Mouse (Mus musculus): Measurements from ENCODE around the gene Blmh. TPM values are rescaled to one million over a fixed set of nuclear protein-coding genes. Genes with fewer than 3 reads are reported as not detected.

The Blmh gene
- polyA plus RNA-seq, 1 experiment: 133 TPM

DNA sequence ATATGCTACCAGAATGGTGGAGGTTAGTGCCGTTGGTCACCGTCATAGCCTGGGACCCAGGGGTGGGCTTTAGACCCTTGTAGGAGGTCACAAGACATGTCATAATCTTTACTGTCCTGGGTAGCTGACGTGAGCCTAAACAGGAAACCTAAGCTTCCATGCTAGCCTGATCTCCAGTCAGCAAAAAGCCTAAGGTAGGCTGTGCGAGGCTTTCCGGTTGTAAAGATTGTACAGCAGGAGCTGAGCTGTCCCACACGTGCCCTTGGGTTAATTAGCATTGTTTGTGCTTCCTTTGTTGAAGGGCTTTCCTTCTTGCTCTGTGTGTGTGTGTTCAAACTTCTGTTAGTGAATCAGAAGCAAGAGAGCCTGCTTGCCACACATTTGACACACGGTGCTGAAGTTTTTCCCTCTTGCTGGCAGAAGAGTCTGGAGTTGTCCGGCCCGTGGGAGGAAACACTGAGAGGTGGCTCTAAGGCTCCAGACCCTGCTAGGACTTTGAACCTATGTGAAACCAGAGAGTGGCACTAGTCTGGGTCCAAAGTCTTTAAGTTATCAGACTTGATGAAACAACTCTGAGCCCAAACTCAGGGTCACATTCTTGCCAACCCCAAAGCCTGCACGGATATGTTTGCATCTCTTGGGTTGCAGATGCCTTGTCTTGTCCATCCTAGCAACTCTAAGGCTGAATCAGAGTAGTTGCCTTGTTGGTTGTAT lies 86.3 kb downstream of the Blmh start:
- Histone ChIP-seq H3K9me3 (replicated peaks; ENCODE audit: control insufficient read depth, insufficient read depth, low read length, poor library complexity, severe bottlenecking) (no peaks in the 10 kb centered on the region), H3K36me3 (ENCODE audit: control insufficient read depth, insufficient read depth, low read length, poor library complexity, severe bottlenecking) (no peaks in the 10 kb centered on the region), H3K27me3 (ENCODE audit: control insufficient read depth, insufficient read depth, low read length, poor library complexity, severe bottlenecking) (no peaks in the 10 kb centered on the region), H3K4me1 (ENCODE audit: control insufficient read depth, insufficient read depth, low read length) (no peaks in the 10 kb centered on the region), H3K9ac (ENCODE audit: low read depth, poor library complexity, severe bottlenecking) (no peak overlapping the region), H3K27ac (ENCODE audit: insufficient read depth, low read length) (no peak overlapping the region), H3K4me3 (ENCODE audit: low read depth, low read length) (no peak overlapping the region)
- no peak for TF ChIP-seq CTCF (IDR thresholded peaks at IDR 0.05; ENCODE audit: low read depth, low read length)
- TF ChIP-seq POLR2A (IDR thresholded peaks at IDR 0.05; ENCODE audit: insufficient read depth, low read length): no peak
- TF ChIP-seq EP300 (IDR thresholded peaks at IDR 0.05; ENCODE audit: insufficient read depth, low read depth, low read length): no peak

DNA sequence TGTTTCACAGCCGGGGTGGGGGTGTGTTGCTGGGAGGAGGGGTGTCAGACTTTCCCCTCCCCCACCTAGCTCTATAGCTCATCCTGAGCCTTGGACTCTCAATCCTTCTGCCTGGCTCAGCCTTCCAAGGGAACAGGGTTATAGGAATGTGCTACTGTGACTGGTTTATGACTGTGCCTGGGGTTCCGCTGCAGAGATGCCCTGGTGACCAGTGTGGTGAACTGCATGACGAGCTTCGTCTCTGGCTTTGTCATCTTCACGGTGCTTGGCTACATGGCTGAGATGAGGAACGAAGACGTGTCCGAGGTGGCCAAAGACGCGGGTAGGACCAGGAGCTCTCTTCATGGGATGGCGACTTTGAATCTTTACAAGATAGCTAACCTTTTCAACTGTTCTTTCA lies 93.4 kb downstream of the Blmh start:
- H3K27ac ChIP-seq (ENCODE audit: insufficient read depth, low read length): no peak overlapping the region
- no peak for TF ChIP-seq CTCF (IDR thresholded peaks at IDR 0.05; ENCODE audit: low read depth, low read length)
- TF ChIP-seq POLR2A (IDR thresholded peaks at IDR 0.05; ENCODE audit: insufficient read depth, low read length): no peak
- no peak for TF ChIP-seq EP300 (IDR thresholded peaks at IDR 0.05; ENCODE audit: insufficient read depth, low read depth, low read length)
- H3K36me3 ChIP-seq (ENCODE audit: control insufficient read depth, insufficient read depth, low read length, poor library complexity, severe bottlenecking): no peaks in the 10 kb centered on the region
- H3K9ac ChIP-seq (ENCODE audit: low read depth, poor library complexity, severe bottlenecking): no peak overlapping the region
- H3K4me3 ChIP-seq (ENCODE audit: low read depth, low read length): no peak overlapping the region
- no peaks in the 10 kb centered on the region for H3K27me3 ChIP-seq (ENCODE audit: control insufficient read depth, insufficient read depth, low read length, poor library complexity, severe bottlenecking)
- H3K9me3 ChIP-seq (replicated peaks; ENCODE audit: control insufficient read depth, insufficient read depth, low read length, poor library complexity, severe bottlenecking): no peaks in the 10 kb centered on the region
- H3K4me1 ChIP-seq (ENCODE audit: control insufficient read depth, insufficient read depth, low read length): no peaks in the 10 kb centered on the region

DNA sequence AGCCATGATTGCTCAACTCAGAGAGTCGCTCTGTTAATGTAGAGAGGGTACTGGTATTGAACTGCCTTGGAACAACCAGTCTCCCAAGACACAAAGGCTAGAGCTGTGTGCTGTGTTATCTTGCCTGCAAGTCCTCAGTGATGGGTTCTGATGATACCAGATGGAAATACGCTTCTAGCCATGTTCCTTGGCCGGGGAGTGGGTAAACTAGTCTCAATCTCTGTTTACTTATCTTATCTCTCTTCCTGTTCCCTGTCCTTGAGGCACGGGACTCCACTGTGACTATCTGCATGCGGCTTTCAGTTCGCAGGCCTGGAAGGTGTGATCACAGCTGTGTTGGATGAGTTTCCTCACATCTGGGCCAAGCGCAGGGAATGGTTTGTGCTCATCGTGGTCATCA lies 94.9 kb downstream of the Blmh start:
- H3K4me1 ChIP-seq (ENCODE audit: control insufficient read depth, insufficient read depth, low read length): no peaks in the 10 kb centered on the region
- no peak overlapping the region for H3K9ac ChIP-seq (ENCODE audit: low read depth, poor library complexity, severe bottlenecking)
- H3K27me3 ChIP-seq (ENCODE audit: control insufficient read depth, insufficient read depth, low read length, poor library complexity, severe bottlenecking): no peaks in the 10 kb centered on the region
- H3K27ac ChIP-seq (ENCODE audit: insufficient read depth, low read length): no peak overlapping the region
- H3K4me3 ChIP-seq (ENCODE audit: low read depth, low read length): no peak overlapping the region
- TF ChIP-seq POLR2A (IDR thresholded peaks at IDR 0.05; ENCODE audit: insufficient read depth, low read length): no peak
- TF ChIP-seq CTCF (IDR thresholded peaks at IDR 0.05; ENCODE audit: low read depth, low read length): no peak
- no peak for TF ChIP-seq EP300 (IDR thresholded peaks at IDR 0.05; ENCODE audit: insufficient read depth, low read depth, low read length)
- no peaks in the 10 kb centered on the region for H3K36me3 ChIP-seq (ENCODE audit: control insufficient read depth, insufficient read depth, low read length, poor library complexity, severe bottlenecking)
- no peaks in the 10 kb centered on the region for H3K9me3 ChIP-seq (replicated peaks; ENCODE audit: control insufficient read depth, insufficient read depth, low read length, poor library complexity, severe bottlenecking)

DNA sequence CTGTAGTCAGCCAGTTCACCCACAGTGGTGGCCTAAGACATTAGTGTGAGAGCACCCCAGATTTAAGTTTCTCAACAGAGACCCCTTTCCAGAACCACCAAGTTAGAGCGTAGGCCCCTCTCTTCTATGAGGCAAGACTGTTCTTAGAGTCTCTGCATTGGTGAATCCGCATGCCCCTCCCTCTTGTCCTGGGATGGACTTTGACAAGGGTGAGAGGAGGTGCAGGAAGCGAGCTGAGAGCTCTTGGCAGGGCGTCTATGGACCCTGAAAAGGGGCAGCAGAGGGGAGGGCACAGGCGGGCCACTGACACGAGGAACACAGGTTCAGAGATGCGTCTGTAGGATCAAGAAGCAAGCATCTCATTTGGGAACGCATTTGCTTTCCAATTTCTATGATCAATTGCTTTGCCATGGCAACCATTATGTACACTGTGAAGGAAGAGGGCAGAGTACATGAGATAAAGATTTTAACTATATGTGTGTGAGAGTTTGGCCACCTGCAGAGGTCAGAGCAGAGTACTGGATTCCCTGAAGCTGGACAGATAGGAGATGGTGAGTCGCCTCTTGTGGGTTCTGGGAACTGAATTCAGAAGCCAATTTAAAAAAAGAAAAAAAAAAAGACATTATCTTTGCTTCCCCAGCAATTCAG lies 97.3 kb downstream of the Blmh start:
- Histone ChIP-seq H3K27me3 (ENCODE audit: control insufficient read depth, insufficient read depth, low read length, poor library complexity, severe bottlenecking) (no peaks in the 10 kb centered on the region), H3K9me3 (replicated peaks; ENCODE audit: control insufficient read depth, insufficient read depth, low read length, poor library complexity, severe bottlenecking) (no peaks in the 10 kb centered on the region), H3K9ac (ENCODE audit: low read depth, poor library complexity, severe bottlenecking) (no peak overlapping the region), H3K4me3 (ENCODE audit: low read depth, low read length) (no peak overlapping the region), H3K36me3 (ENCODE audit: control insufficient read depth, insufficient read depth, low read length, poor library complexity, severe bottlenecking) (no peaks in the 10 kb centered on the region), H3K27ac (ENCODE audit: insufficient read depth, low read length) (no peak overlapping the region), H3K4me1 (ENCODE audit: control insufficient read depth, insufficient read depth, low read length) (no peaks in the 10 kb centered on the region)
- TF ChIP-seq POLR2A (IDR thresholded peaks at IDR 0.05; ENCODE audit: insufficient read depth, low read length) (no peak), CTCF (IDR thresholded peaks at IDR 0.05; ENCODE audit: low read depth, low read length) (no peak), EP300 (IDR thresholded peaks at IDR 0.05; ENCODE audit: insufficient read depth, low read depth, low read length) (no peak)

DNA sequence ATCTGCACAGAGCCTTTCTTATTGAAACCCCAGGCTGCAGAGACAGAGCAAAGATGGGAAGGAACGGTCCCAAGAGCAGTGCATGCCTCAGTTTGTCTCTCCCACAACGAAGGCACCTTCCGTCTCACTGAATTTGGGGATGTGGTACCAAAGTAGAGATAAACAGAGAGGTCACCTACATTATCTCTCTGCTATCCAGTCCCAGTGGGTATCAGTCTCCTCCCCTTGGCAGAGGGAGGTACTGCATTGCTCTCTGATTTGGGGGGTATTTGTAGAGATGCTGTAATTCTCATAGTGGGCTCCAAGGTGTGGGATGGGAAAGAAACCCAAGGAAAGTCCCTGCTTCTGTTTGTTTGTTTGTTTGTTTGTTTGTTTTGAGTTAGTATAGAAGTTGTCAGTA lies 102.0 kb downstream of the Blmh start:
- Histone ChIP-seq H3K36me3 (ENCODE audit: control insufficient read depth, insufficient read depth, low read length, poor library complexity, severe bottlenecking) (no peaks in the 10 kb centered on the region), H3K4me1 (ENCODE audit: control insufficient read depth, insufficient read depth, low read length) (no peaks in the 10 kb centered on the region), H3K9ac (ENCODE audit: low read depth, poor library complexity, severe bottlenecking) (no peak overlapping the region), H3K9me3 (replicated peaks; ENCODE audit: control insufficient read depth, insufficient read depth, low read length, poor library complexity, severe bottlenecking) (no peaks in the 10 kb centered on the region), H3K27me3 (ENCODE audit: control insufficient read depth, insufficient read depth, low read length, poor library complexity, severe bottlenecking) (no peaks in the 10 kb centered on the region), H3K4me3 (ENCODE audit: low read depth, low read length) (no peak overlapping the region), H3K27ac (ENCODE audit: insufficient read depth, low read length) (no peak overlapping the region)
- TF ChIP-seq CTCF (IDR thresholded peaks at IDR 0.05; ENCODE audit: low read depth, low read length) (no peak), POLR2A (IDR thresholded peaks at IDR 0.05; ENCODE audit: insufficient read depth, low read length) (no peak), EP300 (IDR thresholded peaks at IDR 0.05; ENCODE audit: insufficient read depth, low read depth, low read length) (no peak)

DNA sequence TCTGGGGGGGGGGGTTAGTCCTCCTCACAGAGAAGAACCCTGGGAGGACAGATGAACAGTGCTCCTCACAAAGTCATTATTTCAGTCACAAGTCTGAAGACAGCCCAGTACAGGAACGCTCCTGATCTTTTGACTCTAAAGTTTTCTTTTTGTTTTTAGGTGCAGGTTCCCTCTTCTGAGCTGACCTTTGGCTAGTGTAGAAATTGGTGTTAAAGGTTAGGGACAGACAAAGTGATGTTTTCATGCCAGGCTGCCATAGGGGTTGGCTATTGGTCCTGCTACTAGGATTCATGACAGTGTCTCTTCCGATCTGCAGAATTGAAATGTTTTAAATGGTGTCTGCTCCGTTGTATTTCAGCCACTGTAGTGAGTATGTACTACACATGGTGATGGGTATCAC lies 103.5 kb downstream of the Blmh start:
- Histone ChIP-seq H3K27ac (ENCODE audit: insufficient read depth, low read length) (no peak overlapping the region), H3K27me3 (ENCODE audit: control insufficient read depth, insufficient read depth, low read length, poor library complexity, severe bottlenecking) (no peaks in the 10 kb centered on the region), H3K9ac (ENCODE audit: low read depth, poor library complexity, severe bottlenecking) (no peak overlapping the region), H3K4me3 (ENCODE audit: low read depth, low read length) (no peak overlapping the region), H3K9me3 (replicated peaks; ENCODE audit: control insufficient read depth, insufficient read depth, low read length, poor library complexity, severe bottlenecking) (no peaks in the 10 kb centered on the region), H3K36me3 (ENCODE audit: control insufficient read depth, insufficient read depth, low read length, poor library complexity, severe bottlenecking) (no peaks in the 10 kb centered on the region), H3K4me1 (ENCODE audit: control insufficient read depth, insufficient read depth, low read length) (no peaks in the 10 kb centered on the region)
- no peak for TF ChIP-seq EP300 (IDR thresholded peaks at IDR 0.05; ENCODE audit: insufficient read depth, low read depth, low read length)
- no peak for TF ChIP-seq POLR2A (IDR thresholded peaks at IDR 0.05; ENCODE audit: insufficient read depth, low read length)
- TF ChIP-seq CTCF (IDR thresholded peaks at IDR 0.05; ENCODE audit: low read depth, low read length): no peak

Data from ES-Bruce4 (cell line).